Mouse (Mus musculus): ENCODE measurements around the gene Gfap. TPM values are rescaled to one million over a fixed set of nuclear protein-coding genes. Genes with fewer than 3 reads are reported as not detected.
A peak's percentile ranks its signal among the peaks of the same experiment; 100 is the strongest.

The Gfap gene
- not detected in 2 replicates for polyA plus RNA-seq (2012; ENCODE audit: insufficient read depth, insufficient read length, missing spikeins)

DNA sequence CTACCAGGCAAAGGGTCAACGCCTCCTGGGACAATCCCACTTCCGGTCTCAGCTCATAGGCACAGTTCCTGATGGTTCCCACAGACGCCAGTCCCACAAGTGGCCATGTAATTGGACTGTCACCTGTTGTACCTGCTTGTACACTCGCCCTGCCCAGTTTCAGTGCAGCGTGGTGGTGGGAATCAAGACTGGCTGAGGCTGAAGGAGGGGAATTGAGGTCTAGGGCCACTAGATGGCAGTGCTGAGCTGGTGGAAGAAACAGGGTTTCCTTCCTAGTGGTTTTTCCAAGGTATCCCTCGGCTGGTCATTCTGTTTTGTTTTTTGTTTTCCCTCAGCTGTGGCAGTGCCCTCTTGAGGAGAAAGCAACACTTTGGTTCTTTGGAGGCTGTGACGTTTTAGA, at the start of gene Gfap:
Gfap (minus strand) TSS at position 150 of the 400 bp plus-strand sequence.
- no peak within 1 kb of the TSS for H3K4me3 ChIP-seq (ENCODE audit: insufficient read depth, low read depth, low read length)
- no peaks in the 10 kb centered on the region for H3K4me1 ChIP-seq (ENCODE audit: control insufficient read depth, insufficient read depth, insufficient read length, low read length)
- no peak within 1 kb of the TSS for H3K27ac ChIP-seq (replicated peaks; ENCODE audit: low read depth, low read length)

DNA sequence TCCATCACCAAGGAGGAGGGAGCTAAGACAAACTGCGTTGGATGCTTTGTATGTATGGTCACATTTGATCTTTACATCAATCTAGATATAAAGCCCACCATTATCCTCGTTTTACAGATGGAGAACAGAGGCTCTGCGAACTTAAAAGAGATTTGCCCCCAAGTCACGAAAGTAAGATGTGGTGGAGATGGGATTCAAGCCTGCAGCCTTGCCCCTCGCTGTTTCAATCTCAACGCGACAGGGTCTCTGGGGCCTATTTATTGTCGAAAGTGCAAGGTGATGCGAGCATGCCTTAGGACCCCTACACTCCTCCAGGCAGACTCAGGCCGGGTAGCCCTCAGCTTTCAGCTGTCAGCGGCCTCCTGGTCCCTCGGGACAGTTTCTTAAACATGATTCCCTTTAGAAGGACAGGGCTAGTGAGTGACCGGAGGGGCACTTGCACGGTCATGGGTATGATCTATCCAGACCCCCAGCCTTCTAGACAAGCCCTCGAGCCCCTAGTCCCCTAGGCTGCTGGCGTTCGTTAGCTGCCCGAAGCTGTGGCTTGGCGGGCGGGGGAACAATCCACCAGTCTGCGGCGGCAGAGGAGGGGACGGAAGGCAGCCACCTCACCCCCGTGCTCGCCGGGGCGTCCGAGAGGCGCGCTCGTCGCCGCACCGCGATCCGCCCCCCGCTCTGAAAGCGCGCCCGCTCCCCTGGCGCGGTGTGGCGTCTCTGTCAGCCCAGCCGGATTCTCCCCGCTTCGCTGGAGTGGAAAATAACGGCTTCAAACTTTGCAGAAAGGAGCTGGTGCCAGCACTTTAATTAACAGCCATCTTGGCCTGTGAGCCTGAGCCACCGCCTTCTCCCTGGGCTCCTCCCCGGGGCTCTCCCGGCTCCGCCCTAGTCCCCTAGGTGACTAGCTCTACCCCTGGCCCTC, 47.6 kb upstream of the Gfap start:
- H3K4me3 ChIP-seq (ENCODE audit: insufficient read depth, low read depth, low read length): peak overlapping the region; percentile 80
- H3K27ac ChIP-seq (replicated peaks; ENCODE audit: low read depth, low read length): peak overlapping the region; percentile 34
- peaks cover 2% of the 10 kb centered on the region; the same call in 1 of the 2 replicates for H3K4me1 ChIP-seq (ENCODE audit: control insufficient read depth, insufficient read depth, insufficient read length, low read length)

DNA sequence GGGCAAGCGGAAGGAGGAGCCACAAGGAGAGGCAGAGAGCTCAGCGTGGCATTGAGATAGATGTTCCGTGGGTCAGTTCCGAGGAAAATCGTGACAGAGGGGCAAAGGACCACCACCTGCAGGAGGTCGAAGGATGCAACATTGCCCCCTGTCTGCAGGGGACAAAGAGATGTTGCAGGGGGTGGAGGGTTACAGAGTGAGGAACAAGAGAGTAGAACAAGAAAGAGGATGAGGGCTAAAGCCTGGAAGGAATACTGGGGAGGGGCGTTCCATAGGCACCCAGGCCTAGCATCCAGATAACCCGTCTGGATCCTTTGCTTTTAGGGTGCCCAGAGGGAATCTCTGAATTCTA, 46.3 kb upstream of the Gfap start:
- no peak overlapping the region for H3K27ac ChIP-seq (replicated peaks; ENCODE audit: low read depth, low read length)
- H3K4me3 ChIP-seq (ENCODE audit: insufficient read depth, low read depth, low read length): peak overlapping the region; percentile 8
- H3K4me1 ChIP-seq (ENCODE audit: control insufficient read depth, insufficient read depth, insufficient read length, low read length): peaks cover 2% of the 10 kb centered on the region; the same call in 1 of the 2 replicates

DNA sequence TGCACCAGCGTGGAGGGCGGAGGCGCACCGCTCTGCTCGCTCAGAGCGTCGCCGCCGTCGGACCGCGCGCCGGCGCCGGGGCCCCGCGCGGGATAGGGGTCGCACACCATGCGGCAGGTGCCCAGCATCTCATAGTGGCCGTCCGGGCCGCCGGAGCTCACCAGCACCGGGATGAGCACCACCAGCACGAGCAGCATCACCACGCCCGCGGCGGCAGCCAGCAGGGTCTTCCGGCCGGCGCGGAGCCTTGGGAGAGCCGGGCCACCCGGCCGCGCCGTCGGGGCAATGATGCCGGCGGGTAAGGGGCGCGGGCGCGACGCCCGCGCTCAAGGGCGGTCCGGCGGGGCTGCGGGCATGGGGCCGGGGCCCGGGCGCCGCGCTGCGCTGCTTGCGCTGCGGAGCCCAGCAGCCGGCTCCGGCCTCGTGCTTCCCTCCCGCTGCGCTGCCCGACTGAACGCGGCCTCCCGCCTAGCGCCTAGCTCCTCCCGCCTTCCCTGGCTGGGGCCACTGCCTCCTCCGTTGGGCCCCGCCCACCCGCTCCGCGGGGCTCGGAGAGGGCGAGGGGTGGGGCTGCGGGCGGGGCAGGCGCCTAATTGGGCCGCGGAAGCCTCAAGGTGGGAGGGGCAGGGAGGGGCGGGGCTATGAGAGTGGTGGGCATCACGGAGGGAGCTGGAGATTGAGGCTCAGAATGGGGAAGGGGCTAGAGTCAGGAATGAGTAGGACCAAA, 45.7 kb upstream of the Gfap start, which contains the start of gene C1ql1:
C1ql1 (minus strand) TSS at position 424 of the 727 bp plus-strand sequence.
- Histone ChIP-seq H3K4me3 (ENCODE audit: insufficient read depth, low read depth, low read length) (peak within 1 kb of the TSS; percentile 11), H3K4me1 (ENCODE audit: control insufficient read depth, insufficient read depth, insufficient read length, low read length) (peaks cover 2% of the 10 kb centered on the region; the same call in 1 of the 2 replicates), H3K27ac (replicated peaks; ENCODE audit: low read depth, low read length) (no peak within 1 kb of the TSS)

DNA sequence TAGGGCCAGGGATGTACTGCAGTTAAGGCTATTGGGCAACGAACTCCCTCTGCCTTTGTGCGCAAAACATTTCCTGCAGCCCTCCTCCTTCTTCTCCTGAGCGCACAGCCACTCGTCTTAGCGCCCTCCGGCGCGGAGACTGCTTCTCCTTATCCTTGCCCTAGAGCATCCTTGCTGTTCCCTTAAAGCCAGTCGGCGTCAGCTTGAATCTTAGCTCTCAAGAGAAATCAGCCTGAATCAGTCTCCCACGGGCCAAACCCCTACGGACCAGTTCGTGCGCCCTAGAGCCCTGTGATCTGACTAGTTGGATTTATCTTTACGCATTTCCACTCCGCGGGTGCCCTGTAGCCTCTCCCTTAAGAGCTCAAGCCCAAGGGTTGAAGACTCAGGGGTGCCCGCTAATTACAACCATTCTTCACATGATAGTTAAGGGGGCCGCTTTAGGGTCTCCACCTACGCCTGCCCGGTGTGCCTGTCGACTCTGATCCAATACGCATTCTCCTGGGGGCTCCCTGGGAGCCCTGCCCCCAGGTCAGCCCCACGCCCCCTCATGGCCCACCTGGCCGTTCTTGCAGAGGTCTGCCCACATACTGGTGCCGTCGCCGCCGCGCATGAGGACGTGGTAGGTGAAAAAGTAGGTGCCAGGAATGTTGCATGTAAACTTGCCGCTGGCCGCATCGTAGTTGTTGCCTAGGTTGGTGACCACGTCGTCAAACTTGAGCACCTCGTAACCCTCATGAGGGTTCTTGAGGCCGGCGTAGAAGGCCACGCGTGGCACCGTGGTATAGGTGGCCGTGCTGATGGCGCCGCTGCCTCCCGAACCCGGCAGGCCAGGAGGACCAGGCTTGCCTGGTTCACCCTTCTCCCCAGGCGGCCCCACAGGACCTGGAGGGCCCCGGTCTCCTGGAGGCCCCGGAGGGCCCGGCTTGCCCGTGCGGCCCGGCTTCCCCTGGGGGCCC, 44.9 kb upstream of the Gfap start:
- H3K4me1 ChIP-seq (ENCODE audit: control insufficient read depth, insufficient read depth, insufficient read length, low read length): peaks cover 2% of the 10 kb centered on the region; the same call in 1 of the 2 replicates
- H3K27ac ChIP-seq (replicated peaks; ENCODE audit: low read depth, low read length): no peak overlapping the region
- peak overlapping the region; percentile 11 for H3K4me3 ChIP-seq (ENCODE audit: insufficient read depth, low read depth, low read length)

DNA sequence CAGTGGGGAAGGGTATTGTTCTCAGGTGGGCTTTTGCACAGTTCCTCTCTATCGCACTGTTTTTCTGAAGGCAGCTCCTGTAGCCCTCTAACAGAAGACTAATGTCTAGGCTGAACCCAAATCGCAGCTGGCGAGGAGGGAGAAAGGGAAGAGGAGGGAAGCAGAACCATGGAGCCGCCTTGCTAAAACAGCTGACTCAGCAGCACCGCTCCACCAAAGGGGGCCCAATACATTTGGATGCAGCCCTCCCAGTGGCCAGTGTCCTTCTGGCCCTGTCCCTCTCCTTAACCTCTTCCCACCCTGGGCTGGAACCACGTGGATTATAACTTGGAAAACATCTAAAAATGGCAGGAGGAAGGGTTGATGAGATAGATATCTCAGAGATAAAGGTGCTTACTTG, 40.5 kb upstream of the Gfap start:
- Histone ChIP-seq H3K4me3 (ENCODE audit: insufficient read depth, low read depth, low read length) (no peak overlapping the region), H3K27ac (replicated peaks; ENCODE audit: low read depth, low read length) (no peak overlapping the region), H3K4me1 (ENCODE audit: control insufficient read depth, insufficient read depth, insufficient read length, low read length) (no peaks in the 10 kb centered on the region)

DNA sequence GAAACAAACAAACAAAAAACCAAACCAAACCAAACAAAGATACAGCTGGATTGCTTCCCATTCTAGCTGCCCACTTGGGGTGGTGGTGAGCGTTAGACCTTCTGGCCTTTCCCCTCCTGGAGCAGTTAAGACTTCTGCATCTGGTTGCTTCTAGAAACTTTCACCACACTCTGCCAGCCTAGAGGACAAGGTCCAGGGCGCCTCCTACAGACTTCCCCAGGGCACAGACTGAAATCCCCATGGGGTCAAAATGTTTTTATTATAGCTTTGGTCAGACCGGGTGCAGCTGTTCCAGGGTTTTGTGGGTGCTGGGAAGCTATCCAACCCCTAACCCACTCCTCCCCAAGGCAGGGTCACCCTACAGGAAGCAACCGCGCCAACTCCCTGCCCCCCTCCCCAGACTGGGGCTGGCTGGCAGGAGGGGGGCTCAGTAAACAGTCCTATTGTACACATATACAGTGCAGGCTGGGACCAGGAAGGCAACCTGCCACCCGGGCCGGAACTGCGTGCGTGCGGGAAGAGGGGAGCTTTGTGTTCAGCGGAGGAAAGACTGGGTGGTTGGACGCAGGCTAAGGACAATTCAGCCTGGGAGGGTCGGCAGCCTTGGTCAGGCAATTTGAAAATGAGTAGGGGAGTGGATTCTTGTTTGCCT, 38.4 kb upstream of the Gfap start:
- Histone ChIP-seq H3K4me1 (ENCODE audit: control insufficient read depth, insufficient read depth, insufficient read length, low read length) (no peaks in the 10 kb centered on the region), H3K27ac (replicated peaks; ENCODE audit: low read depth, low read length) (no peak overlapping the region), H3K4me3 (ENCODE audit: insufficient read depth, low read depth, low read length) (no peak overlapping the region)

DNA sequence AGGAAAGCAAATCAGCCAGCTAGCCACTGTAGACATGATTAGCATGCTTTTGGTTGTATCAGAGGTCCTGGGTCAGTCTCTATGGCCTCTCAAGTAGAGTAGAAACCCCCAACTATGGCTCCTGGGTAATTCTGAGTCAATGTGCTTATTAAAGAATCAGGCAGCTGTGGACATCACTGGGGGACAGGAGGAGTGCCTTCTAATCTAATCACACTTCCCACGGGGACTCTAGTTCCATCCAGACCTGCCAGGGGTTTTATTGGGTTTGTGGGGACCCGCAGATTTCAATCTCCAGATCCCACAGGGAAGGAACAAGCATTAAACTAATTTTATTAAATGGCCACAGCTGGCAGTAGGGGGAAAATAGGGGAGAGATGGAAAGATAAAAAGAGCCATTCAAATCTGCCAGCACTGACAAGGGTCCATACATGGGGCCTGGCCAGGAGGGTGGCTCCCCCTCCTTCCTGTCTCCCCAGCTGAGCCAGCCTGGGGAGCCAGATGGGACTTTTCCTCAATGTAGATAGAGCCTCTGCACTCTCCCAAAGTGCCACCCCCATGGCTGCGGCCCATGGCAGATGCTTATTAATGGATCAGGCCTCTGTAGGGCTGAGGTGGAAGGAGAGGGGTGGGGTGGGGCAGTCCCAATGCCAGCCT, 36.9 kb upstream of the Gfap start:
- no peaks in the 10 kb centered on the region for H3K4me1 ChIP-seq (ENCODE audit: control insufficient read depth, insufficient read depth, insufficient read length, low read length)
- no peak overlapping the region for H3K27ac ChIP-seq (replicated peaks; ENCODE audit: low read depth, low read length)
- no peak overlapping the region for H3K4me3 ChIP-seq (ENCODE audit: insufficient read depth, low read depth, low read length)

DNA sequence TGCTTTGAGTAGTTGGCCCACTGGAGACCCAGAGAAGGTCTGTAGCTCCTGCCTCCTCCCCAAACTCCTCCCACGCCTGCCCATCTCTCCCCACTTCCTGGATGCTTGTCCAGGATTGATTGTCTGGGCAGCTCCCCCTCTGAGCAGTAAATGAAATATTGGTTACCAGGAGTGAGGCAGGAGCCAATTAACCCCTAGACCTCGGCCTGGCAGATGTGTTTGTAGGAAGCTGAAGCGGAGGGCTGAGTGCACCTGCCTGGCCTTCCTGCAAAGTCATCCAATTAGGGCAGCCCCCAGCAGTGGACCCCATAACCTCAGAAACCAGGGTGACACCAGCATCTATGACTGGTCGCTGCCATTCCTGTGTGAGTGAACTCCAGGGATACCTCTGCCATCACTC, 35.6 kb upstream of the Gfap start:
- H3K4me3 ChIP-seq (ENCODE audit: insufficient read depth, low read depth, low read length): no peak overlapping the region

DNA sequence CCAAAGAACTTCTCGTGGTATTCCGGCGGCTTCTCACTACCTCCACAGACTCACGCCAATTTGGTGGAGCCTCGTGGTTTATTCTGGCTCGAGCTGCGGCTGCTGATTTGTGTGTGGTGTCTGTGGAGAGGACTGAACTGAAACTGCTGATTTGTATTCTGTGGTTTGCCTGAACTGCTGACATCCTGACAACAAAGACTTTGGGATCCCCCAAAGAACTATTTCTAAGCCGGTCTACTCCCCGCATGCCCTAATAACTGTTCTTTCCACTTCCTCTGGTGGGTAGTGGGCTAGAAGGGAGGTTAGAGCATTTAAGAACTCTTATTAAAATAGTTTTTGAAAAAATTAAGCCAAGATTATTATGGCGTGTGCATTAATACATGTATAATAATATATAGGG, 30.0 kb upstream of the Gfap start:
- Histone ChIP-seq H3K4me3 (ENCODE audit: insufficient read depth, low read depth, low read length) (no peak overlapping the region), H3K4me1 (ENCODE audit: control insufficient read depth, insufficient read depth, insufficient read length, low read length) (no peaks in the 10 kb centered on the region), H3K27ac (replicated peaks; ENCODE audit: low read depth, low read length) (no peak overlapping the region)

More for the DNA sequence above, 35.6 kb upstream of the Gfap start:
- H3K4me1 ChIP-seq (ENCODE audit: control insufficient read depth, insufficient read depth, insufficient read length, low read length): no peaks in the 10 kb centered on the region
- H3K27ac ChIP-seq (replicated peaks; ENCODE audit: low read depth, low read length): no peak overlapping the region

DNA sequence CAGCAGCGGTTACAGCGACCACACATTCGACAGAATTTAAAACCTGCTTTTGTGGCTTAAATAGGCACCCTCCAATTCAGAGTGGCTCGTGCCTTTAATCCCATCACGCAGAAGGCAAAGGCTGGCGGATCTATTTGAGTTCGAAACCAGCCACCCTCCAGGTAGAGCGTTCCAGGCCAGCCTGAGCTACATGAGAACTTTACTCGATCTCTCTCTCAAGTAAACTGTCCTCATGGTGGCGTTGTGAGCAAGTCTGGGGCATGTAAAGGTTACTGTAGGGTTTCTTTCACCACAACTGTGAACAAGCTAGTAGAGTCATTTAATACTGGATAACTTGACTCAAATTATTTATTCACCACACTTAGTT, 24.6 kb upstream of the Gfap start:
- Histone ChIP-seq H3K4me3 (ENCODE audit: insufficient read depth, low read depth, low read length) (peak overlapping the region; percentile 70), H3K27ac (replicated peaks; ENCODE audit: low read depth, low read length) (no peak overlapping the region), H3K4me1 (ENCODE audit: control insufficient read depth, insufficient read depth, insufficient read length, low read length) (no peaks in the 10 kb centered on the region)

DNA sequence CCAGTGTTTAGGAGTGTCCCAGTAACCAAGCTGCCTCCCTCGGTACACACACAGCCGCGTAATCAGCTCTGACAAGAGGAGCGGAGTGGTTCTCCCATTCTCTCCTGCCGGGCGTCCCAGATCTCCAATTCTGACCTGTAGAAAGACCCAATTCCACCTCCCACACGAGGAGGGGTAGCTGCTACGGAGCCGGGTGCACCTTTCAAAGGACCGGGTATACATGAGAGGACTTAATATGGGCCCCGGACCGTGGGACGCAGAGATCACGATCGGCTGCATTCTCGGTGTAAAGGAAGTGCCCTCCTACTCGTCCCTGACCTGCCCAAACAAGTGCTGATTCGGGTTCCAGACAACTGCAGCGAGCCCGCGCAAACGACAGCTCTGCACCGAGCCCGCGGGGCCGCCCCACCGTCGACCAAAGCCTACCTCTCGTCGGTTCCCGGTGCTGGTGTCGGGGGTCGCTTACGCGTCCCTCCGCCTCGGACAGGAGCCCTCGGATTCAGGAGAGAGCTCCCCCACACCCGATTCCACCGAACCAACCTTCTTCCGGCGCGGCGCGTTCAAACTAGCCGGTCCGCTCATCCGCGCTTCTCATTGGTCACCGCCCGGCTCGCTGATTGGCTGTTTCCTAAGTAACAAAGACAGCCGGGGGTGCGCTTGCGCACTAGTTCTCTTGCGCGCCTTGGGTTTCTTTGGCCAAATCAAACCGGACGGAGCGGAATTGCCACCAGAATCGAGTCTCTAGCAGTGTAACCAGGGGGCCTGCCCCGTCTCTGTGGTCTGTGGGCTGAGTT, 24.0 kb upstream of the Gfap start, which contains the start of gene Kif18b:
Kif18b (minus strand) TSS at position 568 of the 794 bp plus-strand sequence.
- Histone ChIP-seq H3K4me3 (ENCODE audit: insufficient read depth, low read depth, low read length) (peak within 1 kb of the TSS; percentile 80), H3K27ac (replicated peaks; ENCODE audit: low read depth, low read length) (no peak within 1 kb of the TSS), H3K4me1 (ENCODE audit: control insufficient read depth, insufficient read depth, insufficient read length, low read length) (no peaks in the 10 kb centered on the region)

DNA sequence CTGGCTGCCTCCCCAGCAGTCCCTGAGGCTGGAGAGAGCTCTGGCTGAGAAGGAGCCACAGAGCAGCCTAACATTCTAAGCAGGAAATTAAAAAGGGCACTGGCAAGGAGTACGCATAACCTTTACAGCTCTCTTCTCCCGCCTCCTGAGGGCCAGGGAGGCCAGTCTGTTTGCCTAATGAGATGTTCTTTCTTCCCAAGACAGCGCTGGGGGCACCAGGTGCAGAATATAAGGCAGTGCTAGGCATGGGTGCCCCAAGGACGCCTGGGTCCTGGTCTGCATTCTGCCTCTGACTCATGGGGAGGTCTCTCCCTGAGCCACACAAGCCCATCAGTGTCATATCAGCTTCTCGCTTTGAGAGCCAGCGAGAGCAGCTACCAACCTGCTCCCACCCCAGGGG, 20.8 kb upstream of the Gfap start:
- Histone ChIP-seq H3K4me1 (ENCODE audit: control insufficient read depth, insufficient read depth, insufficient read length, low read length) (no peaks in the 10 kb centered on the region), H3K27ac (replicated peaks; ENCODE audit: low read depth, low read length) (no peak overlapping the region), H3K4me3 (ENCODE audit: insufficient read depth, low read depth, low read length) (no peak overlapping the region)

Measured in brown adipose tissue, adult 24 weeks (tissue).